Mouse (Mus musculus): ENCODE data around the gene Fbxo22.
"Not testable (repeated sequence)": the region's sequence is repeated elsewhere in the genome, so short reads cannot be mapped to it uniquely, and the experiment has no call there.

Gene Fbxo22

DNA sequence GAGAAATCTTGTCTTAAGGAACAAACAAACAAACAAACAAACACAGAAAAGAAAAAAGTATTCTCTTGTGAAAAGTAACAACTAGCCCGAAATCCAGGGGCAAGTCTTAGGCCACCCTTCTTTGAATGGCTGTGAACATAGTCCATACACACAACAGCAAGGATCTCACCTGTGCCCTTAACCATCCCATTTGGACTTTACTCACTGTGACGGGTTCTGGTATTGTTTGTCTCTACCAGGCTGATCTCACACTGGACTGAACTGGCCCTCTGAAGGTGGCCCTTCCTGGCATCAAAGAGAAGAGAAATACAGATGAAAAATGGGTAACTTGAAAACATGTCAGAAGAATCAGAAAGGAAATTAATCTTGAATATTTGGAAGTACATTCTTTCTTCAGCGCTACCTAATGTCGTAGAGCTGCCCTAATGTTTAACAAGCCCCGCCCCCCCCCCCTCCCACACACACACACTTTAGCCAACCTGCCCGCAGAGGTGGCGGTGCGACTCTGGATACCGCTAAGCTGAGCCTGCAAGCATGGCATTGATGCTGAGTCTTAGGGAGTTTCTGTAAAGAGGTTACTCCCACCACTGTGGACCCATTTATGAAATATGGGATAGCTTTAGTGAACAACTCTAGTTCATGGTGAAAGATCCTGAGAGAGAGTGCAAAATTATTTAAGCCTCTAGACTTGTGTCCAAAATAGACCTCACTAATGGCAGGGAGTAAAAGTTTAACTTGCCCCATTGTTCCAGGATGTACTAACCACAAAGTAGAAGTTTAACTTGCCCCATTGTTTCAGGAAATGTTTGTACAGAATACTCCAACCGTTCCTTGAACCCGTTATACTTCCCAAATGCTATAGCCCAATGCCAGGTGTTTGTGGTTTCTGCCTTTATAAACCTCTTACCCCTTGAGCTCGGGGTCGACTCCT lies 27.8 kb downstream of the Fbxo22 start:
- no peak for DNase-seq (ENCODE audit: low spot score in 2 of 2)

GRCm38 (mm10) chr9:55240852-55241251 lies 32.1 kb downstream of the Fbxo22 start:
- DNase-seq (ENCODE audit: low spot score in 2 of 2): no peak

DNA sequence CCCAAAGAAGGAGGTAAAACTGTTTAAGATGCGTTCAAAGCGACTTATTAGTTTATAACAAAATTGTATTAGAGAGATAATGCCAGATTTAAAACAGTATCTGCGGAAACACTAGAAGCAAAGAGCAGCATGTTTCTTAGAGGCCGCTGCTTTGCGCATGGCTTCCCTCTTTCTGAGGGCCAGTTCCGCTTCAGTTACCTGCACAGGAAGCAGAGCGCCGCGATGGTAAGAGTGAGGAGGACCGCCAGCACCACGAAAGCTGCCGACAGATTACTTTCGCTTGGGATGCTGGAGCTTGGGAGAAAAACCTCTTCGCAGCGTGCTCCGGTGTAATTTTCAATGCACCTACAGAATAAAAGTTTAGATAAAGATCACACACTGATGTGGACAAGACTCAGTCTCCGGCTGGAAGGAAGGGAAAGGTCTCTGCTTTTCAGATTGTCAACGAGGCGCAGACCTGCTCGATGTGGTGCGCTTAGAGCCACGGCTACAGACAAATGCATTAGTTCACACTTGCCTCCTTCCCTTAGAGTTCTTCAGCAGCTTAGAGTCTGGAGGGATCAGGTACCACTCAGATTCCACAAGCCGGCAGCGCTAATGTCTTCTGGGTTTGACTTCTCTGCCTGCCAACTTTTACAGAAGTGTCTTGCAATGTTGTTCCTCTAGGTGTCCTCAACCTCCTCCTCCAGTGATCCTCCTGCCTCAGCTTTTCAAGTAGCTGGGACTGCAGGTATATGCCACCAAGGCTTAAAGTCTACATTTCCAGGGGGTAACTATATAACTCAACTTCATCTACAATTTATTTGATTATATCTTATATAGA lies 33.3 kb downstream of the Fbxo22 start:
- no peak for DNase-seq (ENCODE audit: low spot score in 2 of 2)

DNA sequence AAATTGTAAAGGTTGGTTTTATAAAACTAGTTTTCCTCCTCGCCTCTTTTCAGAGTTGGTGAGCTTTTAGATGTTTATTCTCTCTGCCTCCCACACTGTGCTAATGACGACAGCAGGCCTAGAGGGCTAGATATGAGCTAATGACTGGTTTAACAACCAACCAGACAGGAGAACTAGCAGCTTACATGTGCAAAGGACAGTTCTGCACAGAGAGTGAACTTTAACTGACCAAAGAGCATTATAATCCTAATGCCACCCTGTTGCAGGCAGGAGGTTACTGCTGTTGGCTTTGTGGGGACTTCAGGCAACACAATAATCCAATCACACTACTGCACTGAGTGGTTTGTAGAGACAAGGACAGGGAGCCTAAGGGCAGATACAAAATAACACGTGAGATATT lies 34.6 kb downstream of the Fbxo22 start:
- DNase-seq (ENCODE audit: low spot score in 2 of 2): no peak

DNA sequence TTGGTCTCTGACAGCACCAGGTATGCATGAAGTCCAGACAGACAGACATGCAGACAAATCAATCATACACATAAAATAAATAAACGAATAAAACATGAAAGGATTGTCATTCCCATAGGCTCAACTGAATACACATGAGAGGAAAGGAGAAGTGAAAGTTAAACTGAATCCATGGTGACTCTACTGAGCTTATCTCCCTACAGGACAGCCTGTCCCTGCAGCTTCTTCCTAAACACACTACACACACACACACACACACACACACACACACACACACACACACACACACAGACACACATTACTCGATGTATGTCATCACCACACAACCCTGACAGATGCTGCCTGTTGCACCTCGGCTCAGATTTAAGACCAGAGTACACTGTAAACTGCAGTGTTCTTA lies 35.4 kb downstream of the Fbxo22 start:
- DNase-seq (ENCODE audit: low spot score in 2 of 2): no peak

GRCm38 (mm10) chr9:55245057-55245750 lies 36.5 kb downstream of the Fbxo22 start:
- not testable (repeated sequence) for DNase-seq (ENCODE audit: low spot score in 2 of 2)

DNA sequence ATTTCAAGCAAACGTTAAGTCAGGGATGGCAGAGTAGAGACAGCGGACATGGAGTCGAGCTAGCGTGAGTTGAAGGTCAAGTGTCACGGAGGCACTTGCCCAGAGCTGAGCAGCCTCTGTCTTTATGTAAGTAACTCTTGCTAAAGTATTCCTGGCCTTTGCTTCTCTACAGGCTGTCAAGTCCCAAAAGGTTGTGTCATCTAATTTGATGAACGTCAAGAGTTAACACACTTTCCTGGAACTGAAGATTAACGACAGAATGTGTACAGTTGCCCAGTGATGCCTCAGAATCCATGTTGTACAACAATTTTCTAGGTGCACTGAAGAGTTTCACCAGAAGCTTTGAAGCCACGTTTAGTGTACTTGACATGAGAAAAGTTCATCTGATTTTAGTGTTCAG lies 37.7 kb downstream of the Fbxo22 start:
- DNase-seq (ENCODE audit: low spot score in 2 of 2): no peak

- DNase-seq (ENCODE audit: low spot score in 2 of 2): no peak
Observed at GRCm38 (mm10) chr9:55246918-55247317, 38.2 kb downstream of the Fbxo22 start.

DNA sequence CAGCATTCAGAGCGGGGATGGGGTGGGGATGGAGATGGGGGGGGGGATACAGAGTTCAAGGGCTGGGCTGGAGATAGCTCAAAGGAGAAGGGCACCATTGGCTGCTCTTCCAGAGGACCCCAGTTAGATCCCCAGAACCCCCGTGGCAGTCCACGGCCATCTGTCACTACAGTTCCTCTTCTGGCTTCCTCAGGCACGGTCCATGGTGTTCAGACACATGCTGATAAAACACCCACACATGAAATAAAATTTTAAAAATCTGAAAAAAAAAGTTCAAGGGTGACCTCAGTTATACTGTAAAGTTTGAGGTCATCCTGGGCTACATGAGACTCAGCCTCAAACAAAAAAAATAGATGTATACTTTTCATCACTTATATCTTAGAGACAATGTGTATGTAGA lies 39.7 kb downstream of the Fbxo22 start:
- DNase-seq (ENCODE audit: low spot score in 2 of 2): no peak

DNA sequence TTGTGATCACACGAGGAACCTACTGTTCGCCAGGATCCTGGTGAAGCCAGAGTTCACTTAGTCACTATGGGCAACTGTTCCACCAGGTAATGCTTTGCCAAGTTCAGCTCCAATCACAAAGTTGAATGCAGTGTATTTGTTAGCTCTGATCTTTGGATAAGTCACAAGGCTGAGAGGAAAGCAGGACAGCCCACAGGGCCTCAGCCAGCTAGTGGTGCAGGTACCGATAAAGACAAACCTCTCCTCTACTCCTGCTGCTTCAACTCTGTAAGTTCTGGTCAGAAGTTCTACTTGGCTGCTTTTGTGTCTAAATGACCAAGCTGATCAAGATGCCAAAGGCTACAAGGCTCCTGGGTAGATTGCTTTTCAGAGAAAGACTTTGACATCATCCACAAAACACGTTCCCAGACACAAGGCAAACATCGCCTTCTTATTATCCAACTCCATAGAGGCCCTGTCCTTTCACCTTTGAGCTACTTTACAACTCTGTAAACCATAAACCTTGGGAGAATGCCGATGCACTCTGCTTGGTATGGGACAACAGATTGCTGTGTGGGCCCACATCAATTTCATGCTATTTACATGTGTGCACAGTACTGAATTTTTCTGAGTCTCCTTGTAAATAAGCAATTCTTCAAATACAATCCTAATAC lies 42.0 kb downstream of the Fbxo22 start:
- DNase-seq (ENCODE audit: low spot score in 2 of 2): no peak

- not testable (repeated sequence) for DNase-seq (ENCODE audit: low spot score in 2 of 2)
Observed at GRCm38 (mm10) chr9:55252097-55252496, 43.4 kb downstream of the Fbxo22 start.

- DNase-seq (ENCODE audit: low spot score in 2 of 2): no peak
Observed at GRCm38 (mm10) chr9:55253849-55254248, 45.1 kb downstream of the Fbxo22 start.

DNA sequence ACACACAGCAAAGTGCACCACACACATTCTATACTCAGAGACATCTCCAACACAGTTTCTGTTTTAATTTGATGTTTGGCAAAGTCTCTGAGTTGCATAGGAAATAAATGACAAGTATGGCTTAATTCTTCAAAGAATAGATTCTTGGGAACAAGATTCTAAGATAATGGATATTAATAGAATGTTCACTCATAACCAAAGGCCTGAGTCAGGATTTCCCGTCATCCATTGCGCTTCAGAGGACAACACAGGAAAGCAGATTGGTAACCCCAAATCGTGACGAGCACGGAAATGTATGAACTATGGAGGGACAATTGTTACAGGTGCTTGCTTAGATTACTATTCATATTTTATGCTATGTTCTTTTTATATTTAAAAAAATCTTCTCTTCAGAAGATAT lies 46.3 kb downstream of the Fbxo22 start:
- no peak for DNase-seq (ENCODE audit: low spot score in 2 of 2)

GRCm38 (mm10) chr9:55255604-55256003 lies 46.9 kb downstream of the Fbxo22 start:
- no peak for DNase-seq (ENCODE audit: low spot score in 2 of 2)

DNA sequence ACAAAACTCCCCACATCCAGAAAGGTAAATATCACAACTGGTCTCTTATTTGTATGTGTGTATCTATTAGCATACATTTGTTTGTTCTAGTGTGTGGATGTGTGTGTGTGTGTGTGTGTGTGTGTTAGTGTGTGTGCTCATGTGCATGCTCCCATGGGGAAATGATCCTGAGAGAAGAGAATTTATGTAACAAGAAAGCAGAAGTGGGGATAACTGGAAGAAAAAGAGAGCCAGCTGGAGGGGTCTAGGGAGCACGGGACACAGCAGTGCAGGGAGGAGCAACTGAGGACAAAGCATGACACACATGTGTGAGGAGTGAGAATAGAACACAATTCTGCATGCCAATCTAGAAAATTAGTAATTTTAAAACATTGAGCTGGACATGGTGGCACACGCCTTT lies 48.4 kb downstream of the Fbxo22 start:
- DNase-seq (ENCODE audit: low spot score in 2 of 2): no peak

DNA sequence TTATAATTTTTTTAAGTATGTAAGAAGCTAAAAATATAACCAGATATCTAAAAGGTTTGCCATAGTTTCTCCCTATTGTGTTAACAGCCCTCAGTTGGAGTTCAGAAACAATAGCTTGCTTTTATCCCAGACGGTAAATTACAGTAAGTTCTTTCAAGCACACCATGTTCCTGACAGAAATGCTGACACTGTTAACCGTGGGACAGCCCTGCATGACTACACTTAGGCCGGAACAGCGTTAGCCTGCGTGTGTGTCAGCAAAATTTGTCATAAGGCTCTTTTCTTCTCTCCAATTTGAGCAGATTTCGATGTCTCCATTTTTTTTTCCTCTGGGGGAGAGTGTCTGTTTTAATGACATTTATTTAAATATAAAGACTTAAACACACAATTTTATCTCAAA lies 51.0 kb downstream of the Fbxo22 start:
- DNase-seq (ENCODE audit: low spot score in 2 of 2): no peak

DNA sequence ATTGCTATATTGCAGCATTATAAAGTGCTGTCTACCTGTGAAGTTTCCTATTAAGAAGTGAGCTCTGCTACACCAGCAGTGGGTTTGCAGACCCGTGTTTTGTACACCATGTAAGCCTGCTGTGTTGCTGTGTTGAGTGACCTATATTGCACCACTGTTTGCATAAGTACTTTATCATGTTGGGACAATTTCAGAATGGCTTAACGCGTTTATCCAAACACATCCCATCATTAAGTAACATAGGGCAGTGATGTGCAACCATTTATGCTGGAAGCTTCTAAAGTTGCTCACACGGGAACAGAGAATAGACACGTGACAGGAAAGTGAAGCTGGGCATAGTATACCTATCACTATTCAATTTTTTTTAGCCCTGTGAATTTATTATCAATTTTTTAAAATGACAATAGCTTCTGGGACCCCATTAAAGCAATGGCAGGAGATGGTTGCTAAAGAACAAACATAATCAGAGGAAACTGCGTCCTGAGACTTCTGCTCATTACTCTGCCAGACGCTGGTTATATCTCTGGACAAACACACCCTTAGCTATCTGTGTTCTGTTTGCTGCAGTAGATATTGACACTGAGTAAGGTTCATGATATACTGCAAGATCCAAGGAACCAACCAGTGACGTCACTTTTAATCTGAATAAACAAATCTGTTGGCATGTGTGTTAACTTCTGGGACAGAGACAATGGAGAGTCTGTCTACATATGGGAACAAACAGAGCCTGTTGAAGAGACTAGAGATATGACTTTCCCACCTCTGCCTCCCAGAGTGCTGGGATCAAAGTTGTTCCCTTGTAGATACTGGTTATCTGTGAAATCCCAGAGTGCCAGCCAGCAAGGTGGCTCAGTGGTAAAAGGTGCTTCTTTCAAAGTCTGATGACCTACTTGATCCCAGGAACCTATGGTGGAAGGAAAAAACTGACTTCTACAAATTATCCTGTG lies 55.9 kb downstream of the Fbxo22 start:
- DNase-seq (ENCODE audit: low spot score in 2 of 2): no peak

DNA sequence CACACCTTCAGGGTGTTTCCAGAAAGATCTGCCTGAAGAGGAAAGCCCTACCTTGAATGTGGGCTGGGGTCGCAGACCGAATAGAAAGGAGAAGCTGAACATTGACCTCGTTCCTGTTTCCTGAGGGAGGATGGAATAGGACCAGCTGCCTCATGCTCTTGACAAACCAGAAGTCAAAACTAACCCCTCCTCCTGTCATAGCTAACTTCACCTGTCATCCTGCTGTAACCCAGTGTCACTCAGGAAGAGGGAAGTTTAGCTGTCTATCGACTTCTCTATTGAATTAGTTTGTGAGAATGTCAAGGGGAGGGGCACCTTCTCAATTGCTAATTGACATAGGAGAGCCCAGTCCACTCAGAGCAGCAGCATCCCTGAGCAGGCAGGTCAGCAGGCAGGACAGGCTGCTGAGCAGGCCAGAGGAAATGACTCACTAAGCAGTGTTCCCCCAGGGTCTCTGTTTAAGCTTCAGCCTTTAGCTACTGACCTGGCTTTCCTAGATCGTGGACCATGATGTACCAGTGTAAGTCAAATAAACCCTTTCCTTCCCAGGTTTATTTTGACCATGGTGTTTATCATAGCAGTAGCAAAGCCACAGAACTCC lies 63.3 kb downstream of the Fbxo22 start:
- no peak for DNase-seq (ENCODE audit: low spot score in 2 of 2)

GRCm38 (mm10) chr9:55273906-55274305 lies 65.2 kb downstream of the Fbxo22 start:
- peak in 1 of 2 experiments; percentile 30 for DNase-seq (ENCODE audit: low spot score in 2 of 2)

Measured in right cerebral cortex, postnatal 36 days (tissue).